Mouse (Mus musculus): ENCODE measurements around the gene Abcd4. TPM values are rescaled to one million over a fixed set of nuclear protein-coding genes. Genes with fewer than 3 reads are reported as not detected.

Gene Abcd4
- polyA plus RNA-seq, 1 experiment from 2014 or later, result 14.8 TPM

DNA sequence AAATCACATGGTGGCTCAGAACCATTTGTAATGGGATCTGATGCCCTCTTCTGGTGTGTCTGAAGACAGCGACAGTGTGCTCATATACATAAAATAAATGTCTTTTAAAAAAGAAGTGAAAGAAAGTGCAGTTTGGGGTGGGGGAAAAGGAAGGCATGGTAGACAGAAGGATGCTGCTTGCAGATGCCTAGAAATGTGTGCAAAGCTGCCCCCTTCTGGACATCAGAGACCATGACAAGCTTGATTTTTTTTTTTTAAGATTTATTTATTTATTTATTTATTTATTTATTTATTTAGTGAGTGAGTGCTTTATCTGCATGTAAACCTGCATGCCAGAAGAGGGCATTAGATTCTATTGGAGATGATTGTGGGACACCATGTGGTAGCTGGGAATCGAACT, 35.9 kb downstream of the Abcd4 start:
- Histone ChIP-seq H3K9ac (ENCODE audit: low read length) (no peak overlapping the region), H3K4me2 (ENCODE audit: low read depth, low read length) (no peak overlapping the region), H3K27ac (ENCODE audit: low read length) (no peak overlapping the region), H3K36me3 (ENCODE audit: control insufficient read depth, insufficient read depth, low read length) (no peaks in the 10 kb centered on the region), H3K9me3 (ENCODE audit: control insufficient read depth, low read length) (no peaks in the 10 kb centered on the region), H3K4me1 (replicated peaks; ENCODE audit: control insufficient read depth, insufficient read depth, low read length) (no peaks in the 10 kb centered on the region), H3K27me3 (ENCODE audit: control insufficient read depth, insufficient read depth, low read depth, low read length) (no peaks in the 10 kb centered on the region), H3K4me3 (ENCODE audit: low read length) (no peak overlapping the region)
- ATAC-seq (ENCODE audit: low read depth), result no peak
- 80% methylated on average over 2 of the region's 2 CpGs for WGBS

DNA sequence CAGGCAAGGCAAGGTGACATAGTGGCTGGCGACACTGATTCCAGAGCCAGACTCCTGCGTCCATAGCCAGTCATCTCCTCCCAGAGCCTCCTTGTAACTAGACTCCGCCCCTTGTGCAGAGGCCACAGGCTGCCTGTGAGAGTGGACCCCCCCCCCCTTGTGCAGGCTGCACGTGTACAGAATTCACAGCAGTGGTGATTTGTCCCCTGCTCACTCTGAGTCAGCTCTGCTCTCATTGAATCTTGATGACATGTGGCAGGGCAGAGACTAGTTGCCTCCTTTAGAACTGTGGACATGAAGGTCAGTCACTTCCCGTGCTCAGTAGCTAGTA, 38.8 kb downstream of the Abcd4 start:
- no peak overlapping the region for H3K4me2 ChIP-seq (ENCODE audit: low read depth, low read length)
- no peaks in the 10 kb centered on the region for H3K4me1 ChIP-seq (replicated peaks; ENCODE audit: control insufficient read depth, insufficient read depth, low read length)
- no peaks in the 10 kb centered on the region for H3K36me3 ChIP-seq (ENCODE audit: control insufficient read depth, insufficient read depth, low read length)
- no peak overlapping the region for H3K27ac ChIP-seq (ENCODE audit: low read length)
- ATAC-seq (ENCODE audit: low read depth), result no peak
- H3K9me3 ChIP-seq (ENCODE audit: control insufficient read depth, low read length), result no peaks in the 10 kb centered on the region
- no peak overlapping the region for H3K4me3 ChIP-seq (ENCODE audit: low read length)
- WGBS, result 34% methylated on average over 5 of the region's 5 CpGs
- no peak overlapping the region for H3K9ac ChIP-seq (ENCODE audit: low read length)
- H3K27me3 ChIP-seq (ENCODE audit: control insufficient read depth, insufficient read depth, low read depth, low read length), result peaks cover 4% of the 10 kb centered on the region

DNA sequence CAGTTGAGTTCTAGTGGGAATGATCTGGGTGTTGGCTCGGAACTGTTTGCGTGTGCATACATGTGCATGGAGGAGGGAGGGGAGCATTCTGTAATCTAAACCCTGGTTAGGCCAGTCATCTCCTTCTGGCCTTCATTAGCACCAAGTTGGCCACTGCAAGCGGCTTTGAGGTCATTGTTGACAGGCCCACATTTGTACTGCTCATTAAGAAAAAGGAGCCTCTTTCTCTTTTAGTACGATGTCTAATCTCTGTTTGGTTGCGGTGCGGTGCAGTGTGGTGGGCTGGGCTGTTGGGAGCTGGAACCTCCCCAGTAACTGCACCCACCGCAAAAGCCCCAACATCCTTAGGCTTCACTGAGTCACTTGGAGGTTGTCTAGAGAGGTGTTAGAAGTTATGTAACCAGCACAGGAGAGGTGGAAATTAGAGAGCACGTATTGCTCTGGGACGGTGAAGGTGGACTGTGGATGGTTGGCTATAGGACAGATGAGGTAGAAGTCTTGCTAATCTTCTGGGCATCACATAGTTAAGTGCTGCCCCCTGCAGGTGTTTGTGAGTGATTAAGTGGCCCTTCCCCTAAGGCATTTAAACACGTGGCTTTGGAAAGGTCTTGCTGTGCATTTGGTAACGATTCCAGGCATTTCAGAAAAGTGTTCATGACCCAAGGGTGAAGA, 39.3 kb downstream of the Abcd4 start:
- 71% methylated on average over 11 of the region's 11 CpGs for WGBS
- Histone ChIP-seq H3K36me3 (ENCODE audit: control insufficient read depth, insufficient read depth, low read length) (no peaks in the 10 kb centered on the region), H3K4me2 (ENCODE audit: low read depth, low read length) (no peak overlapping the region), H3K9me3 (ENCODE audit: control insufficient read depth, low read length) (no peaks in the 10 kb centered on the region), H3K27ac (ENCODE audit: low read length) (no peak overlapping the region), H3K4me3 (ENCODE audit: low read length) (no peak overlapping the region), H3K27me3 (ENCODE audit: control insufficient read depth, insufficient read depth, low read depth, low read length) (peaks cover 9% of the 10 kb centered on the region), H3K9ac (ENCODE audit: low read length) (no peak overlapping the region), H3K4me1 (replicated peaks; ENCODE audit: control insufficient read depth, insufficient read depth, low read length) (no peaks in the 10 kb centered on the region)
- ATAC-seq (ENCODE audit: low read depth), result no peak

DNA sequence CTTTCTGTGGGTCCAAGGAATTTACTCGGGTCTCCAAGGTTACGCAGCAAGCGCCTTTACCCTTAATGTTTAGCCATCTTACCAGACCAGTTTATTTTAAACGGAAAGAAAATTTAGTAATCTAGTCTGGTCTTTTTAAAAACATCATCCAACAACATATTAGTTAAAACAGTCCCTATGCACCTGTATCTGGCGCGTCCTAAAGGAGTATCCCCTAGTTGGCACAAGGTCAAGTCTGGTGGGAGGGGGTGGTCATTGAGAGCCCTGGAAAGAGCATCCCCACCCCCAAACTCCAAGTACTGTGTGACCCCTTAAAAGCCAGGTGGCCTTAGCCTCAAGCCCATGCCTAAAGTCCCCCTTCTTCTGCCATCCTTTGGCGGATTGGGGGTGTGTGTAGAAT, 44.1 kb downstream of the Abcd4 start:
- Histone ChIP-seq H3K4me1 (replicated peaks; ENCODE audit: control insufficient read depth, insufficient read depth, low read length) (0 out of 2 replicates have a peak, but pooled peaks cover 5% of the 10 kb centered on the region), H3K27ac (ENCODE audit: low read length) (no peak overlapping the region), H3K9ac (ENCODE audit: low read length) (no peak overlapping the region), H3K27me3 (ENCODE audit: control insufficient read depth, insufficient read depth, low read depth, low read length) (peaks cover 56% of the 10 kb centered on the region), H3K36me3 (ENCODE audit: control insufficient read depth, insufficient read depth, low read length) (no peaks in the 10 kb centered on the region), H3K9me3 (ENCODE audit: control insufficient read depth, low read length) (no peaks in the 10 kb centered on the region), H3K4me3 (ENCODE audit: low read length) (no peak overlapping the region), H3K4me2 (ENCODE audit: low read depth, low read length) (no peak overlapping the region)
- no peak for ATAC-seq (ENCODE audit: low read depth)
- WGBS, result 16% methylated on average over 7 of the region's 7 CpGs

DNA sequence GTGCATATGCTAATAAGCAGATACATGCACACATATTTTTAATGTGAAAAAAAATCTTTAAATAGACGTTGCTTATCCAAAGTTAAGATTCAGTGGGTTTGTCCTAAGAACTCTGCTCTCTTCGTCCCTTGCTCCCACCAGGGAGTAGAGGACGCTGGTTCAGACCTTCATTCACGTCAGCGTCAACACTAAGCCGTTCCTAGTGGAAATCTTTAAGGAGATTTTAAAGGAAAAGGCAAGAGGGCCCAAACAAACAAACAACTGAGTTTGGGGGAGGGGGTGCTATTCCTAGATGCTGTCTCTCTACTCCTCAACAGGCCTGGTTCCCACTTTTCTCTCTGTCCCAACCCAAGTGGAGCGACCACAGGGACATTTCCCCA, 44.9 kb downstream of the Abcd4 start:
- Histone ChIP-seq H3K4me3 (ENCODE audit: low read length) (no peak overlapping the region), H3K27me3 (ENCODE audit: control insufficient read depth, insufficient read depth, low read depth, low read length) (peaks cover 61% of the 10 kb centered on the region), H3K27ac (ENCODE audit: low read length) (no peak overlapping the region), H3K4me2 (ENCODE audit: low read depth, low read length) (no peak overlapping the region), H3K9ac (ENCODE audit: low read length) (no peak overlapping the region), H3K4me1 (replicated peaks; ENCODE audit: control insufficient read depth, insufficient read depth, low read length) (0 out of 2 replicates have a peak, but pooled peaks cover 5% of the 10 kb centered on the region), H3K9me3 (ENCODE audit: control insufficient read depth, low read length) (no peaks in the 10 kb centered on the region), H3K36me3 (ENCODE audit: control insufficient read depth, insufficient read depth, low read length) (no peaks in the 10 kb centered on the region)
- WGBS, result 5% methylated on average over 7 of the region's 7 CpGs
- ATAC-seq (ENCODE audit: low read depth), result no peak

DNA sequence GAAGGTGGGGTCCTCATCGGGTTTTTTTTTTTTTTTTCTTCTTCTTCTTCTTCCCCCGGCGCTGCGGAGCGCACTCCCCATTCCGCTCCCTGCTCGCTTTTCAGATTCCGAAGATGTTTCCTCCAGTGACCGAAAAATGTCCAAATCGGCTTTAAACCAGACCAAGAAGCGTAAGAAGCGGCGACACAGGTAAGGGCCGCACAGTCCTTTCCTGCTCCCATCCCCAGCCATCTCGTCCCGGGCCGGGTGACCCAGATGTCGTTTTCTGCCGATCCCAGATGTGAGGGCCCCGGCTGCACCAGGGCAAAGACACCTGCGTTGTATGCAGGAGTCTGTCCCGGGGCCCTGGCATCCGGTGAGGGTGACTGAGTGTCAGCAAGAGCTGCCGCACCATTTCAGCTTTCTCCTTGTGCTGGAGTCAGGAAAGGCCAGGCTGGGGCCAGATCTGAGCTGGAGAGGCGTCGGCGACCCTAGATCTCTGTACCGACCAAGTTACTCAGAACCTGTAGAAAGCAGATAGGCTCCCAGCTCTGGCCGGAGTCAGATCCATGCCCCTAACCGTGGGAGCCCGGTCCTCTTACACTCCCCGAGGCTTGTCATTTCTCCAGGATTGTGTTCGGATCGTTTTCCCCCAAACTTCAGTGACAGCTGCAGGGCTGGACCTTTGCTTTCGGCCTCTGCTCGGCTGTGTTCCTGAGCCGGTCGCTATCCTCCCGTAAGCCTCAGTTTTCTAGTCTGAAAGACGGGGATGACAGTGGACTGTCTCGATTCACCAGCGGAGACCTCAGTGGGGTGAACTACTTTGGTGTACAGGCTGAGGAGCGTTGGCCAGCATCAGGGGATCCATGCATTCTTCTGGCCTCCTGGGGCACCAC, 45.5 kb downstream of the Abcd4 start:
- H3K27ac ChIP-seq (ENCODE audit: low read length), result no peak overlapping the region

DNA sequence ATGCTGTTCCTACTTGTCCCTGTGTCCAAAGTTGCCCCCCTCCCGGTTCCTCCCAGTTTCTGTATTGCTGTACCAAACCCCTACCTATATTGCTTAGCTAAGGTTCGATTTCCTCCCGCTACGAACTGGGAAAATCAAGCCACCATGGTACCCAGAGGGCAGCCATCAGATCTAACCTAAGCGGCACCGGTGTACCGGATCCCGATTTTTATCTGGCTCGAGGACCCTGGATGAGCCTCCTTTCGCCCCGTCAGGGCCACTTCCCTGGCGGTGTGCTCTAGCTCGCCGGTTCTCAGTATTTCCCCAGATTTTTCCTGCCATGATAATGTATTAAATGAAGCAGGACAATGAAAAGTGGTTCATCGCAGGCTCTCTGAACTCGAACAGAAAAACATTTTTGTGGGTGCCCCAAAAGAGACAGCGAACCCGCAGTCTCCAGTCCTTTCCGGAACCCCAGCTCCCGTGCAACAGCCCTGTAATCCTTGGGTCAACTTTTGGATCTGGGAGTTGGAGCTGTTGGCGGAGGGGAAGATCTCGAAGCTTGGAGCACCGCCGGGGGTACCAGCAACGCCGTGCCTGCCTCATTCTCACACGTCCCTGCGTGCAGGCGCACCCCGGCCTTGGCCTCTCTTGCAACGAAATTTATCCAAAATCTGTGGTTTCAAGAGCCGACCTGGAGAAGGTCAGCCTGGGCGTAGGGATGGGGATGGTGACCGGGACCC, 46.4 kb downstream of the Abcd4 start:
- Histone ChIP-seq H3K4me1 (replicated peaks; ENCODE audit: control insufficient read depth, insufficient read depth, low read length) (0 out of 2 replicates have a peak, but pooled peaks cover 5% of the 10 kb centered on the region), H3K36me3 (ENCODE audit: control insufficient read depth, insufficient read depth, low read length) (no peaks in the 10 kb centered on the region), H3K9me3 (ENCODE audit: control insufficient read depth, low read length) (no peaks in the 10 kb centered on the region), H3K27me3 (ENCODE audit: control insufficient read depth, insufficient read depth, low read depth, low read length) (peaks cover 65% of the 10 kb centered on the region), H3K27ac (ENCODE audit: low read length) (no peak overlapping the region), H3K4me2 (ENCODE audit: low read depth, low read length) (no peak overlapping the region), H3K4me3 (ENCODE audit: low read length) (no peak overlapping the region), H3K9ac (ENCODE audit: low read length) (no peak overlapping the region)
- no peak for ATAC-seq (ENCODE audit: low read depth)
- 2% methylated on average over 34 of the region's 34 CpGs for WGBS

More for the DNA sequence above, 45.5 kb downstream of the Abcd4 start:
- 2% methylated on average over 43 of the region's 43 CpGs for WGBS
- no peaks in the 10 kb centered on the region for H3K9me3 ChIP-seq (ENCODE audit: control insufficient read depth, low read length)
- peaks cover 65% of the 10 kb centered on the region for H3K27me3 ChIP-seq (ENCODE audit: control insufficient read depth, insufficient read depth, low read depth, low read length)
- H3K36me3 ChIP-seq (ENCODE audit: control insufficient read depth, insufficient read depth, low read length), result no peaks in the 10 kb centered on the region
- no peak overlapping the region; the same call in 1 of the 2 replicates for H3K4me3 ChIP-seq (ENCODE audit: low read length)
- H3K4me1 ChIP-seq (replicated peaks; ENCODE audit: control insufficient read depth, insufficient read depth, low read length), result 0 out of 2 replicates have a peak, but pooled peaks cover 5% of the 10 kb centered on the region
- no peak overlapping the region for H3K4me2 ChIP-seq (ENCODE audit: low read depth, low read length)
- H3K9ac ChIP-seq (ENCODE audit: low read length), result no peak overlapping the region
- ATAC-seq (ENCODE audit: low read depth), result no peak

DNA sequence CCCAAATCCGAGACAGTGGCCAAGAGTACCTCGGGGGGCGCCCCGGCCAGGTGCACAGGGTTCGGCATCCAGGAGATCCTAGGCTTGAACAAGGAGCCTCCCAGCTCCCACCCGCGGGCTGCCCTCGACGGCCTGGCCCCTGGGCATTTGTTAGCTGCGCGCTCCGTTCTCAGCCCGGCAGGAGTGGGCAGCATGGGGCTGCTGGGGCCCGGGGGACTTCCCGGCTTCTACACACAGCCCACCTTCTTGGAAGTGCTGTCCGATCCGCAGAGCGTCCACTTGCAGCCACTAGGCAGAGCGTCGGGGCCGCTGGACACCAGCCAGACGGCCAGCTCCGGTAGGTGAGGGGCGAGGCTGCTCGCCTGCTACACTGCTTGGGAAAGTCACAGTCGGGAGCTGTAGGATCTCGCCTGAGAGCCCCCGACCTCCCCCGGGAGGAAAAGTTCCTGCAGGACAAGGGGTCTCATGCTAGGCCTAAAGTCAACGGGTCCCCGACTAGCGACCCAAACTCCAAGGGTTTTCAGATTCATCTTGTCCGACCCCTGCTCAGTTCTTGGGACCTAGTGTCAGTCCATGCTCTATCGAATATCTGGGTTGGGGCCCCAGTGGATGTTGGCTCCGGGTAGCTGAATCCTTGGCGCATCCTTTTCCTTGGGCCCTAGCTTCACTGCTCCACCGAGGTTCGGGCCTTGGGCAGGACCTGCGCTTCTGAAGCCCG, 47.1 kb downstream of the Abcd4 start:
- H3K4me3 ChIP-seq (ENCODE audit: low read length), result no peak overlapping the region
- H3K27me3 ChIP-seq (ENCODE audit: control insufficient read depth, insufficient read depth, low read depth, low read length), result peaks cover 65% of the 10 kb centered on the region
- H3K4me2 ChIP-seq (ENCODE audit: low read depth, low read length), result no peak overlapping the region
- WGBS, result 2% methylated on average over 40 of the region's 40 CpGs
- no peak overlapping the region for H3K27ac ChIP-seq (ENCODE audit: low read length)
- no peaks in the 10 kb centered on the region for H3K36me3 ChIP-seq (ENCODE audit: control insufficient read depth, insufficient read depth, low read length)
- 0 out of 2 replicates have a peak, but pooled peaks cover 5% of the 10 kb centered on the region for H3K4me1 ChIP-seq (replicated peaks; ENCODE audit: control insufficient read depth, insufficient read depth, low read length)
- no peak overlapping the region for H3K9ac ChIP-seq (ENCODE audit: low read length)
- H3K9me3 ChIP-seq (ENCODE audit: control insufficient read depth, low read length), result no peaks in the 10 kb centered on the region
- 0 out of 2 replicates have a peak, but pooled peaks have one; percentile 15 for ATAC-seq (ENCODE audit: low read depth)
